Mouse (Mus musculus) embryonic facial prominence, embryonic 13.5 days (tissue): ENCODE data around the gene Shtn1. TPM values are rescaled to one million over a fixed set of nuclear protein-coding genes. Genes with fewer than 3 reads are reported as not detected.

Experiments used
- ATAC-seq: fragments of 200-750 bp; cut with Nextera tagmentation; 2 replicates; pipeline ENCODE4 v1.8.0; 2017; ENCODE audit warnings: low read depth; ENCODE audit not compliant: insufficient number of reproducible peaks, insufficient read depth, low FRiP score, low TSS enrichment
- H3K27ac ChIP-seq: fragments of 300-500 bp; sonication (generic); 2 replicates; pipeline ENCODE4 v1.5.1; 2015; ENCODE audit warnings: moderate library complexity, mild to moderate bottlenecking, inconsistent platforms
- H3K27me3 ChIP-seq: fragments of 300-500 bp; sonication (generic); 2 replicates; pipeline ENCODE4 v1.6.1; 2015; ENCODE audit warnings: mild to moderate bottlenecking, inconsistent platforms
- H3K36me3 ChIP-seq: fragments of 300-500 bp; sonication (generic); 2 replicates; pipeline ENCODE4 v1.6.1; 2015; ENCODE audit warnings: mild to moderate bottlenecking, inconsistent platforms
- H3K4me1 ChIP-seq: fragments of 300-500 bp; sonication (generic); 2 replicates; pipeline ENCODE4 v1.6.1; 2015; ENCODE audit warnings: inconsistent platforms
- H3K4me2 ChIP-seq: fragments of 300-500 bp; sonication (generic); 2 replicates; pipeline ENCODE4 v1.6.1; 2015; ENCODE audit warnings: moderate library complexity, mild to moderate bottlenecking, inconsistent platforms
- H3K4me3 ChIP-seq: fragments of 300-500 bp; sonication (generic); 2 replicates; pipeline ENCODE4 v1.5.1; 2015; ENCODE audit warnings: mild to moderate bottlenecking, inconsistent platforms
- H3K9ac ChIP-seq: fragments of 300-500 bp; sonication (generic); 2 replicates; pipeline ENCODE4 v1.6.1; 2015; ENCODE audit warnings: mild to moderate bottlenecking, inconsistent platforms
- H3K9me3 ChIP-seq: fragments of 300-500 bp; sonication (generic); 2 replicates; pipeline ENCODE4 v1.6.1; 2016; ENCODE audit warnings: inconsistent platforms
- WGBS: fragments of 180-500 bp; shearing (Covaris S2); methylation state at CpG from one replicate; pipeline ENCODE4 v1.1.7; 2015; ENCODE audit warnings: mixed read lengths; 5-methylcytosine and 5-hydroxymethylcytosine counted together
- polyA plus RNA-seq: library from polyadenylated mRNA; unstranded; fragments of >200 nt; fragmentation: Nextera tagmentation; extraction: Ambion mirVana; gene quantifications from 2 replicates; pipeline ENCODE4 v1.2.1, GENCODE M21; 2015

Shtn1 gene
- polyA plus RNA-seq, 1 experiment from 2014 or later, result 3.0 TPM

DNA sequence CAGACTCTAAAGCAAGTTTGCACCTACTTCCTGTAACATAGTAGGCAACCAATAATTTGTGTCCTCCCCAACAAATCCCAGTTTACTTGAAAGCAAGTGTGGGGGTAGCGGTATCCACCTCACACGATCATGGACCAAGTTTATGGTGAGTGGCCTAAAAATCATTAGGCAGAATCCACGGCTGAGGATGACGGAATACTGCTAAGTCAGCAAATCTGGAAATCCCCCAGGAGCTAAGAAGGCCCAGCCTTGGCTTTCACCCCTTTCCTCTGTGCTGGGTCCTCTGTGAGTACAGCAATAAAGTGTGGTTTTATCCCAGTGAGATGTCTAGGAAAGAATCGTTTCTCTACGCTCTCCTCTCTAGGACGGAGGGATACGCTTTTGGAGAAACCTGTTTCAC is 121.1 kb downstream of the Shtn1 start:
- Histone ChIP-seq H3K4me1 (no peaks in the 10 kb centered on the region), H3K27ac (no peak overlapping the region), H3K9me3 (no peaks in the 10 kb centered on the region), H3K4me3 (no peak overlapping the region), H3K36me3 (no peaks in the 10 kb centered on the region), H3K27me3 (peaks cover 31% of the 10 kb centered on the region), H3K9ac (no peak overlapping the region), H3K4me2 (no peak overlapping the region)
- no peak for ATAC-seq
- WGBS, result 89% methylated on average over 8 of the region's 8 CpGs

GRCm38 (mm10) chr19:58952236-58952635 is 123.7 kb downstream of the Shtn1 start:
- H3K9me3 ChIP-seq, result no peaks in the 10 kb centered on the region
- no peak overlapping the region for H3K4me3 ChIP-seq
- H3K36me3 ChIP-seq, result no peaks in the 10 kb centered on the region
- 73% methylated on average over 12 of the region's 13 CpGs for WGBS
- ATAC-seq, result no peak
- no peak overlapping the region for H3K27ac ChIP-seq
- H3K27me3 ChIP-seq, result peaks cover 31% of the 10 kb centered on the region
- no peaks in the 10 kb centered on the region for H3K4me1 ChIP-seq
- no peak overlapping the region for H3K9ac ChIP-seq
- H3K4me2 ChIP-seq, result no peak overlapping the region

GRCm38 (mm10) chr19:58951521-58951920 is 124.4 kb downstream of the Shtn1 start:
- H3K4me3 ChIP-seq, result no peak overlapping the region
- no peak overlapping the region for H3K27ac ChIP-seq
- no peaks in the 10 kb centered on the region for H3K4me1 ChIP-seq
- peaks cover 35% of the 10 kb centered on the region for H3K27me3 ChIP-seq
- no peak overlapping the region for H3K4me2 ChIP-seq
- H3K9ac ChIP-seq, result no peak overlapping the region
- WGBS, result 75% methylated on average over 3 of the region's 3 CpGs
- no peaks in the 10 kb centered on the region for H3K9me3 ChIP-seq
- ATAC-seq, result no peak
- no peaks in the 10 kb centered on the region for H3K36me3 ChIP-seq

DNA sequence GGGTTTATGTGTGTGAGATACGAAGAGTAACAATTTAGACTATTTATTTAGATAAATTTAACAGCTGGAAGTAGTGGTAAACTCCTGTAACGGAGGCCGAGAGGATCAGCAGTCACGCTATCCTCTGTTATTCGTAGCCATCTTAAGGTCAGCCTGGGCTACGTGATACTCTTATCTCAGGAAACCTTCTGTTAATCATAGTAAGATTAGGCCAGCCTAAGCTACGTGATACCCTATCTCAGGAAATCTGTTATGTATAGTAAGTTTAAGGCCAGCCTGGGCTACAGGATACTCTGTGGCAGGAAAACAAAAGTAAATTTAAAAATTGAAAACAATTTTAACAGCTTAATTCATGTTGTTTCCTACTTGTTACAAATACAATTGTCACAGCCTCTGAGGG is 129.9 kb downstream of the Shtn1 start:
- no peak for ATAC-seq
- no peak overlapping the region for H3K4me3 ChIP-seq
- peaks cover 12% of the 10 kb centered on the region; the same call in 1 of the 2 replicates for H3K27me3 ChIP-seq
- H3K9me3 ChIP-seq, result no peaks in the 10 kb centered on the region
- no peaks in the 10 kb centered on the region for H3K36me3 ChIP-seq
- peaks cover 14% of the 10 kb centered on the region for H3K4me1 ChIP-seq
- 83% methylated on average over 7 of the region's 7 CpGs for whole genome bisulfite sequencing
- no peak overlapping the region for H3K4me2 ChIP-seq
- no peak overlapping the region for H3K27ac ChIP-seq
- no peak overlapping the region for H3K9ac ChIP-seq

DNA sequence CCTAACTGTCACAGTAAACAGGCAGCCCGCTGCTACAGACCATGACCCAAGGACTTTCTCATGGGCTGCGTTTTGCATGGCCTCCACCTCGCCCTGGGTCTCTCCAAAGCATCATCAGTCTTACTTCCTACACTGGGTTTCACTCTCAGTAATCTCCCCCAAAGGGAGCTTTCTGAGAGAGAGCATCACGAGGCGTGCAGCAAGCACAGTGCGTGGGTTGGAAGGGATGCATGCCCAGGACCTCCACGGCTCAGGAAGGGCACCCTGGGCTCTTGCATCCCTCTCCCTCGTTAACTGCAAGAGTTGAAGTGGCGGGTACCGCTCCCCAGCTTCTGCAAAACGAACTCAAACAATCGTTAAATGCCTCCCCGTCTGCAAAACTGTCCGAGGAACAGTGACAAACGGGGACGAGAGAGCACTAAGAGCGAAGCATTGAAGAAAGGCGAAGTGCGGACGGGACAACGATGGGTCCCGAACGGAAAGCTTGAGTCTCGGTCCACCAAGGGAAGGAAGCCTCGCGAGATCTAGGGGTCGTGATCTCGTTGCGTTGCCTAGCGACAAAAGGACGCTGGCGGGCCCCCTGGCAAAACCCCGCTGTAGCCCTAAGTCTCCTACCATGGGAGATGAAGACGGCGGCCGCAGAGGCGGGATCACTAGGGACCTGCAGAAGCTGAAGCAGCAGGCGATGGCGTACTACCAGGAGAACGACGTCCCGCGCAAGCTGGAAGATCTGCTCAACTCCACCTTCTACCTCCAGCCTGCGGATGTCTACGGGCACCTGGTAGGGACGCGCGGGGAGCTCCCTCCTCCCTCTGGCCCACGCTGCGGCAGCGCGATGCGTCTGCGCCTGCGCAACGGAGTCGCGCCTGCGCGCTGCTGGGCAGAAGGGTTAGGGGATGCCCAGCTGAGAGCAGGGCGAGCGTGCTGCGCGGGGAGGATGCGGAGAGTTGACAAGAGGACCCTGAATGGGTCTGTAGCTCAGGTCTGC is 132.8 kb downstream of the Shtn1 start, which contains the start of the genes Eno4 and Hspa12a:
Eno4 (plus strand) TSS at position 585 of the 988 bp plus-strand sequence.
Hspa12a (minus strand) TSS at position 814 of the 988 bp plus-strand sequence.
- peak within 1 kb of the TSS; percentile 81 for H3K27ac ChIP-seq
- H3K4me2 ChIP-seq, result peak within 1 kb of the TSS; percentile 95
- peak within 1 kb of the TSS; percentile 67 for H3K4me3 ChIP-seq
- no peaks in the 10 kb centered on the region for H3K9me3 ChIP-seq
- peaks cover 10% of the 10 kb centered on the region; the same call in 1 of the 2 replicates for H3K27me3 ChIP-seq
- peak; percentile 93 for ATAC-seq
- peak within 1 kb of the TSS; percentile 87 for H3K9ac ChIP-seq
- WGBS, result under 1% methylated on average over 65 of the region's 65 CpGs
- peaks cover 14% of the 10 kb centered on the region for H3K4me1 ChIP-seq
- H3K36me3 ChIP-seq, result no peaks in the 10 kb centered on the region

- no peak overlapping the region for H3K27ac ChIP-seq
These were observed 142.8 kb downstream of the Shtn1 start for GRCm38 (mm10) chr19:58933062-58933461.

DNA sequence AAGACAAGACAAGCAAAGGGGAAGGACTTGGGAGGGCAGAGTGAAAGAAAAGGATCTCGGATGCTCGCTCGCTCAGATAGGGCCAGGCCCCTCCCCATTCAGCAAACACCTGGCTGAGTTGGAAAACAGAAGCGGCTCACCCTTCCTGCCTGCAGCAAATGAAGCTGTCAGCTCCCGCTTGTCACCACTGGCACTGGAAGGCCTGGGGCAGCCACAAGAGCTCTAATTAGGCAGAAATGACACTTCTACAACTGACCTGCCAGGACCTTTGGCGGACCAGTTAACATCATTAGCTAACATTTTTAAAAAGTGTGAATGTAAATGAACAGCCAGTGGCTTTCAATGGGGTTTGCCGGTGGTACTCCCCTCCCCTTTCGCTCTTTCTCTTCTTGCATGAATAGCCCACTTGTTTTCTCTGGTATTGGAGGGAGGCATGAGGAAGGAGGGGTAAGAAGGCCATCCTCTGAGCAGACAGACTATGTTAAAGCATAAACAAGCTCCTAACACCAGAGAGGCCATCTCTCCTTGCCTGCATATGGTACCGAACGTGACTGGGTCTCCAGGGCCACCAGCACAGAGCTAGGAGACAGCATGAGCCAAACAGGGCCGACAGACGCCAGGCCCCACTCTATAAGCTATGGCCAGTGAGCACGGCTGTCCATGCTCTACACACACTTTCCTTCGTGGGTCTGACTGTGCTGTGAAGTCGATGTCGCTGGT is 144.7 kb downstream of the Shtn1 start:
- no peak overlapping the region for H3K27ac ChIP-seq
- peaks cover 58% of the 10 kb centered on the region for H3K27me3 ChIP-seq
- H3K4me2 ChIP-seq, result no peak overlapping the region
- ATAC-seq, result no peak
- no peaks in the 10 kb centered on the region for H3K4me1 ChIP-seq
- no peaks in the 10 kb centered on the region for H3K9me3 ChIP-seq
- 18% methylated on average over 16 of the region's 16 CpGs for WGBS
- H3K36me3 ChIP-seq, result no peaks in the 10 kb centered on the region
- H3K4me3 ChIP-seq, result no peak overlapping the region
- H3K9ac ChIP-seq, result no peak overlapping the region

More at GRCm38 (mm10) chr19:58933062-58933461, 142.8 kb downstream of the Shtn1 start:
- H3K9me3 ChIP-seq, result no peaks in the 10 kb centered on the region
- H3K27me3 ChIP-seq, result peaks cover 55% of the 10 kb centered on the region
- H3K4me3 ChIP-seq, result no peak overlapping the region
- H3K4me1 ChIP-seq, result no peaks in the 10 kb centered on the region
- ATAC-seq, result no peak
- no peaks in the 10 kb centered on the region for H3K36me3 ChIP-seq
- WGBS, result 15% methylated on average over 4 of the region's 4 CpGs
- H3K9ac ChIP-seq, result no peak overlapping the region
- H3K4me2 ChIP-seq, result no peak overlapping the region

Other genes starting within 250 kb of the Shtn1 start
- 0.24 and 0.26 TPM in 2 replicates for gene Eno4, start 132.7 kb downstream of the Shtn1 start, polyA plus RNA-seq
- 3.8 and 4.7 TPM in 2 replicates for gene Hspa12a, start 132.4 kb downstream of the Shtn1 start, polyA plus RNA-seq
- gene Vax1, start 94.0 kb upstream of the Shtn1 start, polyA plus RNA-seq, result not detected in 2 replicates
- not detected in 2 replicates for gene Kcnk18, start 143.1 kb upstream of the Shtn1 start, polyA plus RNA-seq
- 9.0 and 10.1 TPM in 2 replicates for gene Slc18a2, start 184.8 kb upstream of the Shtn1 start, polyA plus RNA-seq
- gene Rps12-ps3, start 246.2 kb upstream of the Shtn1 start, polyA plus RNA-seq, result 10.4 and 79.9 TPM in 2 replicates